Mouse (Mus musculus) central nervous system, embryonic 11.5 days (tissue): ENCODE results near the gene Akr1c6. TPM values are rescaled to one million over a fixed set of nuclear protein-coding genes. Genes with fewer than 3 reads are reported as not detected.

ENCODE experiments used
- polyA plus RNA-seq: library from polyadenylated mRNA; depleted of rRNA; stranded (reverse); fragments of >200 nt; gene quantifications from 2 replicates; pipeline ENCODE4 v1.2.3, GENCODE M21; 2012; rRNA removed

Gene Akr1c6
- not detected in 2 replicates for polyA plus RNA-seq

GRCm38 (mm10) chr13:4434006-4434405 is at the start of gene Akr1c6:
Akr1c6 (plus strand) TSS chr13:4434306.

Other genes with a start within 250 kb of the Akr1c6 start
- gene Akr1c13, start 243.2 kb upstream of the Akr1c6 start, polyA plus RNA-seq = 1.2 and 1.4 TPM in 2 replicates
- 1.5 and 2.0 TPM in 2 replicates for gene Akr1c19, start 205.6 kb upstream of the Akr1c6 start, polyA plus RNA-seq
- gene Akr1c12, start 154.9 kb upstream of the Akr1c6 start, polyA plus RNA-seq = 0.53 and 1.0 TPM in 2 replicates
- not detected in 2 replicates for gene Akr1c20, start 89.0 kb downstream of the Akr1c6 start, polyA plus RNA-seq
- not detected in 2 replicates for gene Akr1c21, start 139.8 kb downstream of the Akr1c6 start, polyA plus RNA-seq
- 46.0 and 50.0 TPM in 2 replicates for gene Akr1e1, start 174.9 kb downstream of the Akr1c6 start, polyA plus RNA-seq